Mouse (Mus musculus) 416B (cell line): Measurements from ENCODE around the gene Bcas3.

Experiments
- DNase-seq: peaks from one replicate; pipeline ENCODE4 v3.0.0; 2011; ENCODE audit warnings: low read depth

Bcas3 gene

DNA sequence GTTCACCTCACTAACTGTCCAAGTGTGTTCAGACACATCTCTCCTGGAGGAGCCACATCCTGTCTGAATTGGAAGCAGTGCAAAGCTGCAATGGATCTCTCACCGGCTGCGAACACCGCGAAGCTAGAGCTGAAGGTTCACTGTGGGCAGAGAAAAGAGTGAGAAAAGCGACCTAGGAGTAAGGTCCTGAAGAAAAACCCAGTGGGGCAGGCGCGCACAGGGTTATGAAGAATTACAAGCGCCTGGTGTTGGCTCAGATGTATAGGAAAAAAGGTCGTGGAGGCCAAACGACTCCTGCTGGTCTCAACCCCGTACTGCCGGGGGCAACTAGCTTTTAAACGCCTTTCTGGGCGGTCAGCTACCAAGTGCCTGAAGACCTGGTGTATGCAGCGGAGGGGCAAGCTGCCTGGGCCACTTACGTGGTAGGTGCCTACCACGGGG is 478.0 kb downstream of the Bcas3 start:
- DNase-seq, result no peak

DNA sequence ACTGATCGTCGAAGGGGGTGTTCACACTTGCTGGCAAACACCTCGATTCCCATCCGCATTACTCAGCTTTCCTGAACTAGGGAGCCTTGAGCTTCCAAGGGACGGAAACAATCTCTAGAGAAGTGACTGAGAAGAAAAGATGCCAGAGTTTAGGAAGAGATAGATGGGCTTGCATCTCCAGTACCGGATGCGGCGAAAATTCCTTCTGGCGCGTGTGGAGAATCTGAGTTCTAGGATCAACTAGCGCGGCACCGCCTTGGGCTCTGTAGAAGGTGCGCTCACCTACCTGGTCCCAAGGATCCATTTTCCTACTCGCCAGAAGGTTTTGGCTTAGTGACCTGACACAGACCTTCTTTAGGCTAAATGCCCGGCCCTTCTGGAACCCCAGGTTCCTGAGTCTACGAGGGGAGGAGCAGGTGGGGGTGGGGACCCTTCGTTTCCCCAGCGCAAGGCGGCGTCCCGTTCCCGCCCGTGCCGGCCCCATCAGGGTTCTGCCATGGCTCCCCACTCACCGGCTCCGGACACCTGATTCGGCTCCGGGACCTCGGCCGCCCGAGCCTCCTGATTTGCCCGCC is 478.8 kb downstream of the Bcas3 start:
- no peak for DNase-seq

DNA sequence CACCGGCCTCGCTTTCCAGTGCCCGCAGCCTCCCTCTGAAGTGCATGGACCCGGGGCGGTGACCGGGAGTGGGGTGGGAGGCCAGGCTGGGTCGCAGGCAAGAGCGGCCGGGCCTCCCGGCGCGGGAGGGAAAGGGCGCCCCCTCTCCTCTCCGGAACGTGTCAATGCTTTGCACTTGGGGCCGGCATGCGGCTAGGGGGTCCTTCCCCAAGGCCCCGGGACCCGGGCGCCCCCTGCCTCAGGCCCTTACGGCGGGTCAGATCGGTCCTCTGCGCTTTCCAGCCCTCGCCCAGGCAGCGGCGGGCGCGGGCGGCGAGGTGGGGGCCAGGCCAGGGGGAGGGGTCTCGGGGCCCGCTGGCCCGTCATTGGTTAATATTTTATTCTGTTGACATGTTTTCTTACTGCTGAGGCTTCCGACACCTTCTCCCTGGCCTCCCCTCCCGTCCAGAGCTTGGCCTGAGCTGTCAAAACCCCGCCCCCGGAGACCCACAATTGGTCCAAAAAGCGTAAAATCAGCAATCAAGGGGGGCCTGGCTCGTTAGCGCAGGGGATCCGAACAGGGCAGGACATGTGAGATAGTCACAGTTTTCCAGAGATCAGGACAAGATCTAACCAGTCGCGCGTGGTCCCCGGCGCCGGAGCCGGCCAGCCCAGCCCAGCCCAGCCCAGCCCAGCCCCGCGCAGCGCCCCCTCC is 479.4 kb downstream of the Bcas3 start, which contains the start of gene Tbx2:
Gene Tbx2 (plus strand): TSS at position 321 of the 694 bp plus-strand sequence.
- no peak for DNase-seq

DNA sequence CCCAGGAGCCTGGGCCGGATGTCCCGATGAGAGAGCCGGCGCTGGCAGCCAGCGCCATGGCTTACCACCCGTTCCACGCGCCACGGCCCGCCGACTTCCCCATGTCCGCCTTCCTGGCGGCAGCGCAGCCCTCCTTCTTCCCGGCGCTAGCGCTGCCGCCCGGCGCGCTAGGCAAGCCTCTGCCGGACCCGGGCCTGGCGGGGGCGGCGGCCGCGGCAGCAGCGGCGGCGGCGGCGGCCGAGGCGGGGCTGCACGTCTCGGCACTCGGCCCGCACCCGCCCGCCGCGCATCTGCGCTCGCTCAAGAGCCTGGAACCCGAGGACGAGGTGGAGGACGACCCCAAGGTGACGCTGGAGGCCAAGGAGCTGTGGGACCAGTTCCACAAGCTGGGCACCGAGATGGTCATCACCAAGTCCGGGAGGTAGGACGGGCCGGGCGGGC is 480.1 kb downstream of the Bcas3 start:
- no peak for DNase-seq

DNA sequence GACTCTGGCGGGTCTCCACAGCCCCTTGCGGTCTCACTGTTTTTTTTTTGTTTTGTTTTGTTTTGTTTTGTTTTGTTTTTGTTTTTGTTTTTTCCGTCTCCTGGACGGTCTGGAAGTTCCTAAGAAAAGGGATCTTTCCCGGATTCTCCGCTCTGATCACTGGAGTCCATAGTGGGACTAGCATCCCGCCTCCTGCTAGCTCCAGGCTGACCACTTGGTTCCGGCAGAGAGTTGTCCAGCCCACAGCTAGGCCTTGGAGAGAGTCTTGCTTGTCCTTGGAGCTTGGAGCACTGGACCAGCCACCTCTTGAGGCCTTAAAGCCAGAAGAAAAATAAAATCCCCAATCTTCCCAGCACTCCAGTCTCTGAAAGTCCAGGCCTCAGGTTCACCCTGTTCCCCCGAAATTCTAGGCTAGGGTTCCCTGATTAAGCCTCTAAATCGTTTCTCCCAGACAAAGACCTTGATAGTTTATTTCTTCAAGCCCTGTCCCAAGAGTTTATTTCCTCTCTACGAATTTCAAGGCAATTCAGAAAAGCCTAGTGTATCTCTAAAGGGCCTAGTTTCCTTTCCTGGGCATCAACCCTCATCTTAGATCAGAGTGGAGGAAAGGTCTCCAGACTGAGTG is 480.9 kb downstream of the Bcas3 start:
- DNase-seq, result no peak

DNA sequence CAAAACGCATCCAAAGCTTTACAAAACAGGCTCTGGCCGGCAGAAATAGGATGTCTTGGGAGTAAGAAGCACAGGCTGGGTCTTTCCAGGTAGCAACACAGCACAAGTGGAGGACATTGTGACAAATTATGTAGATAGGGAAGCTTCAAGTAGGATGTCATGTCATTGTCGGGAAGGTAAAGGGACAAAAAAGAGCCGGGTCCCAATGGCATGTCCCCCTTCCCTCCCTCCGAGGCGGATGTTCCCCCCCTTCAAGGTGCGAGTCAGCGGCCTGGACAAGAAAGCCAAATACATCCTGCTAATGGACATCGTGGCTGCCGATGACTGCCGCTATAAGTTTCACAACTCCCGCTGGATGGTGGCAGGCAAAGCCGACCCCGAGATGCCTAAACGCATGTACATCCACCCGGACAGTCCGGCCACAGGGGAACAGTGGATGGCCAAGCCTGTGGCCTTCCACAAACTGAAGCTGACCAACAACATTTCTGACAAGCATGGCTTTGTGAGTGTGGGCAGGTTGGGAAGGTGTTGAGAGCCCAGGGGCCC is 481.5 kb downstream of the Bcas3 start:
- no peak for DNase-seq

DNA sequence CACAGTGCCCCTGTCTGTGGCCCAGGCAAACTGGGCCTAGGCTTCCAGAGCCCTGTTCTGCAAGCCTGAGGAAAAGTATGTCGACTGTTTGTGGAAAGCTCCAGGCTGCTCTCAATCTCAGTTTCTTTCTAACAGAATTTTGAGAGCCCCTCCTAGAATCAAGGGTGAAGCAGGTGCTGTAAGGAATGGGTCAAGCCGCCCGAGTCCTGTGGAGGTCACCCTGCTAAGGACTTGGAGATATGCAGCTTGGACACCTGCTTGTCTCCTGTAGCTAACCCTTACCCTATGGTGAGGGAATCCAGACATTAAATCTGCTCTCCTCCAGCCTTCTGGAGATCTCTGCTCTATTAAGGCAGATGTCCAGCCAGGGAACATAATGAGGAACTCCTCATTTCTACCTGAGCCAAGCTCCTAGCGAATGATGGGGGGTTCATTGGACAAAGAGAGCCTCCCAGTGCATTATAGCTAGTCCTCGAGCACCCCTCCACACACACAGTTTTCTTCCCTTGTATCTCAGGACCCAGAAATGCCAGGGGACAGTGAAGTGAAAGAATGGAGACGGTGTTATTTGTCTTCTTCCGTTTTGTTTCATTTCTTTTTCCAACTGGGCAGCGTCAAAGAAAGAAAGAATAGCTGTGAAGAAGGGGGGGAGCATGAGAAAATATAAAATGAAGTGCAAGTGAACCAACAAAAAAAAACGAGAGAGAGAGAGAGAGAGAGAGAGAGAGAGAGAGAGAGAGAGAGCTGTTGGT is 482.2 kb downstream of the Bcas3 start:
- DNase-seq, result no peak

DNA sequence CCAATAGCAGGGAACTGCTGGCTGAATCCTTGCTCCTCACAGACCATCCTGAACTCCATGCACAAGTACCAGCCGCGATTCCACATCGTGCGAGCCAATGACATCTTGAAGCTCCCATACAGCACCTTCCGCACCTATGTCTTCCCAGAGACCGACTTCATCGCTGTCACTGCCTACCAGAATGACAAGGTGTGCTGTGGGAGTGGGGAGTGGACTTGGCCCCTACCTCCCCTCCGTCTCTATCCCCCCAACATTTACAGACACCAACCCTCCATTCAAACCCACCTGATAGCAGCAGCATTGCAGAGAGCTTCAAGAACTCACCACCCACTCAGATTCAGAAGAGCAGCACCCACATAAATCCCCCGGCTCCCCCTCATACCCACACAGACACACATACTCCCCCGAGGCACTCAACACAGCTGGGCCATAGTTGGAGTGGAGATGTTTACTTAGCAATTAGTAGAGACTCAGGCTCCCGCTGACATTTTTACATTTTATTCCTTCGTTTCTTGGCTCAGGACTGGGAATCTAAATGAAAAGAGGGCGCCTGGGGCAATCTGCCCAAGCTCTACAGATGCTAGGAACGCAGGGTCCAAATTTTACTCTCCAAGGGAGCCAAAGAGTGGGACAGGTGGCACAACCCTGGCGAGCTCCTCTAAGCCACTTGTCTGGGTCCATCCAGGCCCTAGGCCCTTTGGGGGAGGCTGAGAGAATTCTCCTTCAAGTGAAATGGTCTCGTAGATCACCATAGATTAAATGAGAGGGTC is 483.0 kb downstream of the Bcas3 start:
- no peak for DNase-seq

DNA sequence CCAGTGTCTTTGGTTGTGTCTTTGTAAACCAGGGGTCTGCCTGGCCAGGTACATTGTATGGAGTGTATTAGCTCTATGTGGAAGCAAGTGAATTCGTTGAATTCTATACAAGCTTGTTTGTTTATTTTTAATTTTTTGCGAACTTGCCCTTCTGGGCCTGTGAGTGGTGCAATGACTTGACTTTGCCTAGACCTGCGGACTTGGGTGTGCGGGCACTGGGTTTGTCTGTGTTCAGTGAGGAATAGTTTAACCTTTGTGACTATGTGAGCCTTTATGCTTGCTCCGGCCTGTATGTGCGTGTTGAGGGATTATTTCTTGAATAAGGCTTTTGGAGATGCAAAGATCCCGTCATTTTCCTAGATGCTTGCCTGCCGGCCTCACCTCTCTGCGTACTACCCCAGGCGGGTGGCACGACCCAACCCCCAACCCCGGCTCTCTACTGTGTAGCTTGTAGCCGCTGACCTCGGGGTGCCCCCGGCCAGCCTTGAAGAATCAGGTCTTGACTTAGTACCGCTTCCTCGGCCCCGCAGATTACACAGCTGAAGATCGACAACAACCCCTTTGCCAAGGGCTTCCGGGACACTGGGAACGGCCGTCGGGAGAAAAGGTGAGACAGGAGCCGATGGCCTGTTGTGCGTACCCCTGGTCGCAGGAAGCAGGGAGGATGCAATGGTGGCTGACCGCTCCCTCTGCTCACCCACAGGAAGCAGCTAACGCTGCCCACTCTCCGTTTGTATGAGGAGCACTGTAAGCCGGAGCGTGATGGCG is 483.7 kb downstream of the Bcas3 start:
- DNase-seq, result no peak

DNA sequence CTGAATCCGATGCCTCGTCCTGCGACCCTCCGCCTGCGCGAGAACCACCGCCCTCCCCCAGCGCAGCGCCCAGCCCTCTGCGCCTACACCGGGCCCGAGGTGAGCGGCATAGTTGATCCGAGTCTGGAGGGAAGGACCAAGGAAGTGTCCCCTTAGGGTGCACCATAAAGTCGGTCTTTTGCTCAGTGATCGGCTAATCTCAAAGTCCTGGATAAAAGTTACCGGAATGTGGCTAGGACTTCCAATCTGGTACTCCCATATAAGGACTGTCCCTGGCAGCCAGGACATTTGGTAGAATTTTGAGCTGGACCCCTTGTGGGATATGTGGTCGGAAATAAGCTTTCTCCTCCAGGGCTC is 484.3 kb downstream of the Bcas3 start:
- no peak for DNase-seq

DNA sequence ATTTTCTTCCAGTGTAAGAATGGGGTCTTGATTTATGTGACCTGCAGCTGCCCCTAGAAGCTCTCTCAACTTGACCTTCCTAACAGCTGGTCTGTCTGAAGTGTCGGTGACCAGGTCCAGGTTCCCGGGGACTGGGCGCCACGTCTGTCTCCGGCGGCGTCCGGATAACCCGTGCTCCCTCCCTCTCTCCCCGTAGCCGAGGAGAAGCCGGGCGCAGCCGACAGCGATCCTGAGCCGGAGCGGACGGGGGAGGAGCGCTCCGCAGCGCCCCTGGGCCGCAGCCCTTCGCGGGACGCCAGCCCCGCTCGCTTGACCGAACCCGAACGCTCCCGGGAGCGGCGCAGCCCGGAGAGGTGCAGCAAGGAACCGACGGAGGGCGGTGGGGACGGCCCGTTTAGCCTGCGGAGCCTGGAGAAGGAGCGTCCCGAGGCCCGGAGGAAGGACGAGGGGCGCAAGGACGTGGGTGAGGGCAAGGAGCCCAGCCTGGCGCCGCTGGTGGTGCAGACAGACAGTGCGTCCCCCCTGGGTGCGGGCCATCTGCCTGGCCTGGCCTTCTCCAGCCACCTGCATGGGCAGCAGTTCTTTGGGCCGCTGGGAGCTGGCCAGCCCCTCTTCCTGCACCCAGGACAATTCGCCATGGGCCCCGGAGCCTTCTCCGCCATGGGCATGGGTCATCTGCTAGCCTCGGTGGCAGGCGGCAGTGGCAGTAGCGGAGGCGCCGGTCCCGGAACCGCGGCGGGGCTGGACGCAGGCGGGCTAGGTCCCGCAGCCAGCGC is 484.9 kb downstream of the Bcas3 start:
- DNase-seq, result no peak

DNA sequence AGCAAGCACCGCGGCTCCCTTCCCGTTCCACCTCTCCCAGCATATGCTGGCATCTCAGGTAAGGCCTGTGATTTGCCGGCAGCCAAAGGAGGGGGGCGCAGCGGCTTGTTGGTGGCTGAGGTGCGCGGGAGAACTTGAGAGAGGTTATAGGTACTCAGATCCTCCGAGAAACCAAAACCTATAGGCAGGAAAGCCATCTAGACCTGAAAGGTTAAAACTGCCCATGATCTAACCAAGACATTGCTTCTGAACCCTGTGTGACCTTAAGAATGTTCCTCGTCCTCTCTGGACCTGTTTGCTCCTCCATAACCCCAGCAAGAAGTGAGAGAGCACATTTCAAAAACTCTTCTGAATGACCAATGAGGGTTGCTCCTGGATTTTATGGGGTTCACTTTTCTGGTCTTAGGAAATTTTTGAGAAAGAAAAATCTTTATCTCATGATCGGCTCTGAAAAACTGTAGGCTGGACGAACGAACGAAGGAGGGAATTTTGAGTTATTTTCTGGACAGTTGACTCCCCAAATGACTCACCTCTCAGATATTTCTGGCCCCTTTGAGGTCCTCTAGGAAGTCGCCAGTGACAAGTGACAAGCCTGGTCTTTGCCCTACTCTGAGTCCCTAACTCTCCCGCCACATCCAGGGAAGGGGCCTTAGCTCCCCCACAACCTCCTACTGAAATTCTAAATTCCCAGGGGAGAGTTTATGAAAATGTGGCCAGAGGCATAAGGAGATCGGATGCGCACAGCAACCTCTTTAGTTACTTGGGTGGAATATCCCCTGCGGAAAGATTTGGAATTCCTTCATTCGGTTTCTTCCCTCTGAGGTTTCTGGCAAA is 485.7 kb downstream of the Bcas3 start:
- no peak for DNase-seq

DNA sequence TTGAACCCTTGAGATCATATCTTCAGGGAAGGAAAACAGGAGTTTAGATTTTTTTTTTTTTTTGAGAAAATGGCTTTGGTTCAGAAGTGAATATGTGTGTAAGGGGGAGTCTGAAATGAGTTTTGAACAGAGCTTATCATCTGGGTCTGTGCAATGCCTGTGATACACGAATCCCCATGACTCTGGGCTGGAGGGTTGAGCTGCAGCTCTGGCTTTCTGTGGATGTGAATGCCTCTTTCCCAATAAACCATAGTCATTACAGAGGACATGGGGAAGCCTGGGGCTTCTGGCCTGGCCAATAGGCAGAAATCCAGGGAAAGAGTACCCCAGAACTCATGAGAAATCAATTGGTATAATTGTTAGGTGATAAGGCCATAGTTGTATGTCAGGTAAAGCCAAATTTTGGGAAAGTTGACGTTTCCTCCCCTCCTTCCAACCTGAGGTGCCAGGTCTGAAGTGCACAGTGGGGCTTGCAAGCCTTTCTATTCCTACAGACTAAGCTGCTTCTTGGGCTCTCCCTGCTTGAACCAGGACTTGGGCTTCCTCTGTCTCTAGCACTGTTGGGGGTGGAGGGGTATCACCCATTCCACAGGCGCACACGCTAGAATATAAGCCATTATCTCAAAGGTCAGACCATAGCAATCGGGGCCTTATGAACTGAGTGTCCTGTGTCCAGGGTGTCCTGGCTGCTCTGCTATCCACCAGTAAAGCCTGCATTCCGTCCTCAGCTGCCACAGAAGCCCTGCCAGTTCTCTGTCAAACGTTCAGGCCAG is 486.5 kb downstream of the Bcas3 start:
- DNase-seq, result no peak

DNA sequence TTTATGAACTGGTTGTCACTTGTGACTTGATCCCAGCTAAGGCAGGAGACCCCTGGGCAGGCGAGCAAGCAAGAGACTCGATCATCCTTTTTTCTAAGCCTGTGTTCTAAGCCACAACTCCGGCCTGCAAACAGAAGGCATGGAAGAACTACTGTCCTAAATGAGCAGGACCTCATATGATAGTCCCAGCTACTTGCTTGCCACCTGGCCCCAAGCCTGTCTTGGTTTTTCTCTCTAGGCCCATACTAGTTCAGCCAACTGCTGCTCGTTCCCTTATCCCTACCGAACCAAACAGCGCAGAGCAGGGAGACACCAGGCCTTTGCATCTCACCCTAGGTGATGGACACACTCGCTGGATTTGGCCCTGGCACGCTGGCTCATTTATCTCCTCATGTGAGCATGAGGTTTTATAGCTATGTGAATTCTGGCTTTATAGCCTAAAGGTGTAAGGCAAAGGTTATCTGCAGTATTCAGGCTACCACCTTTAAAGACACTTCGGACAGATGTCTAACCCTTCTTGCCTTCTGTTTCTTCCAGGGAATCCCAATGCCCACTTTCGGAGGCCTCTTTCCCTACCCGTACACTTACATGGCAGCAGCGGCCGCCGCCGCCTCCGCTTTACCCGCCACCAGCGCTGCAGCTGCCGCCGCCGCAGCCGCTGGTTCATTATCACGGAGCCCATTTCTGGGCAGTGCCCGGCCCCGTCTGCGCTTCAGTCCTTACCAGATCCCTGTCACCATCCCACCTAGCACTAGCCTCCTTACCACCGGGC is 487.2 kb downstream of the Bcas3 start:
- DNase-seq, result no peak

DNA sequence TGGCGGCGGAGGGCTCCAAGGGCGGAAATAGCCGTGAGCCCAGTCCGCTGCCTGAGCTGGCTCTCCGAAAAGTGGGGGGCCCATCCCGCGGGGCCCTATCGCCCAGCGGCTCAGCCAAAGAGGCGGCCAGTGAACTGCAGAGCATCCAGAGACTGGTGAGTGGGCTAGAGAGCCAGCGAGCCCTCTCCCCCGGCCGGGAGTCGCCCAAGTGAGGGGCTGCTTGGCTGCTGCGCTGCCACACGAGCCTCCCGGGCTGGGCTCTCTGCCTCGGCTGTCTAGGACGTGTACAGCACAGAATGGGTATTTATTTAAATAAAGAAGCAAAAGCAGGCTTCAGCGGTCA is 487.8 kb downstream of the Bcas3 start:
- DNase-seq, result no peak

DNA sequence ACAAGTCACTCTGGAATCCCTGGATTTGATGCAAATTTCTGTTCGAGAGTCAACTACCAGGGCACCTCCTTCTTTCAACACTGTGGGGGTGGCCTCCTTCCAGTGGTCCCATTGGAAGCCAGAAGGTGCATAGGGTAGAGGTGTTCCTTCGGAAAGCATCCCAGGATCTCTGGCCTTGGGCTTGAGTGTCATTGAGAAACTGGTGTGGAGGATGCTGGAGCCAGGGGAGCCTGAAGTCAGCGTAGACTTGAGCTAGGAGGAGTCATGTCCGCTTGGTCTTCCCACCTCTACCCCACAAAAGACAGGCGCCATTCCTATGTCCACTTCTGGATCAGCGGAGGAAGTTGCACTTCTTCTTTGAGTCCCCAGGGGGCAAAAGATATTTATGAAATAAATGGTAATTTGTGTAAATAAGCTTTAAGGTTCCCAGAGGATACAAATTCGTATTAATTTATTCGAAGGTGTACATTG is 488.3 kb downstream of the Bcas3 start:
- DNase-seq, result no peak

DNA sequence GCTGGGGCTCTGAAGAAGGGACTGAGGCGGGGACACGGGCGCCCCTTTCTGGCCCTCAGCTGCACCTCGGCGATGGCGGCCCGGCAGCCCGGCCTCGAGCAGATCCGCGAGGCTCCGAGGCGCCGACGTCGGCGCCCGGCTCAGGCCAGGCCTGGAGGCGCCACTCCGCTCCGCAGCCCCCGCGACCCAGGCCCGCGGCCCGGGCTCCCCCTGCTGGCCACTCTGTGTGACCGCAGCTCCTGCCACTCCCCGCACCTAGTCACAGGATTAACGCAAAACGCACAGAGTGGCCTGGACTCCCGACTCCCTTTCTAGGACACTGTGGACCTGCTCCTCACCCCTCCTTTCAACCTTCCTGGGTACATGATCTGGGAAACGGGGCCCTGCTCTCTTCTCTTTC is 489.0 kb downstream of the Bcas3 start:
- peak; percentile 41 for DNase-seq
